Mouse (Mus musculus) gastrocnemius, adult 18-20 months (tissue): ENCODE measurements around the gene Dnaaf1. TPM values are rescaled to one million over a fixed set of nuclear protein-coding genes. Genes with fewer than 3 reads are reported as not detected.

Source experiments
- DNase-seq: peaks from one replicate; pipeline ENCODE4 v3.0.0; 2021; ENCODE audit warnings: low spot score
- total RNA-seq, 2 experiments: library from RNA; stranded (reverse); gene quantifications; 2 replicates each; pipeline ENCODE4 v1.2.3; 2021

The Dnaaf1 gene
- total RNA-seq, 2 experiments from 2014 or later: not detected

- peak; percentile 57 for DNase-seq
Measured at GRCm38 (mm10) chr8:119620848-119621465, 45.9 kb downstream of the Dnaaf1 start.

GRCm38 (mm10) chr8:119622555-119622954 lies 47.5 kb downstream of the Dnaaf1 start:
- no peak for DNase-seq

GRCm38 (mm10) chr8:119623061-119623460 lies 48.0 kb downstream of the Dnaaf1 start:
- DNase-seq: peak; percentile 67

GRCm38 (mm10) chr8:119623744-119624143 lies 48.7 kb downstream of the Dnaaf1 start:
- DNase-seq: peak; percentile 50

- peak; percentile 68 for DNase-seq
Measured at GRCm38 (mm10) chr8:119624916-119625315, 49.9 kb downstream of the Dnaaf1 start.

GRCm38 (mm10) chr8:119625788-119626187 lies 50.8 kb downstream of the Dnaaf1 start:
- no peak for DNase-seq

- DNase-seq: no peak
Measured at GRCm38 (mm10) chr8:119627199-119627598, 52.2 kb downstream of the Dnaaf1 start.

- DNase-seq: no peak
Measured at GRCm38 (mm10) chr8:119627613-119628359, 52.8 kb downstream of the Dnaaf1 start.

GRCm38 (mm10) chr8:119630841-119631240 lies 55.8 kb downstream of the Dnaaf1 start:
- no peak for DNase-seq

- DNase-seq: no peak
Measured at GRCm38 (mm10) chr8:119632246-119632645, 57.2 kb downstream of the Dnaaf1 start.

- DNase-seq: no peak
Measured at GRCm38 (mm10) chr8:119632909-119633308, 57.9 kb downstream of the Dnaaf1 start.

GRCm38 (mm10) chr8:119634616-119635336 lies 59.7 kb downstream of the Dnaaf1 start:
- no peak for DNase-seq

- no peak for DNase-seq
Measured at GRCm38 (mm10) chr8:119635378-119635777, 60.3 kb downstream of the Dnaaf1 start, which contains the start of gene Kcng4. Gene Kcng4 (minus strand): TSS chr8:119635680.

- no peak for DNase-seq
Measured at GRCm38 (mm10) chr8:119635958-119636357, 60.9 kb downstream of the Dnaaf1 start.

GRCm38 (mm10) chr8:119636766-119637165 lies 61.7 kb downstream of the Dnaaf1 start:
- DNase-seq: no peak

GRCm38 (mm10) chr8:119637381-119637780 lies 62.3 kb downstream of the Dnaaf1 start:
- no peak for DNase-seq

- DNase-seq: no peak
Measured at GRCm38 (mm10) chr8:119638261-119638660, 63.2 kb downstream of the Dnaaf1 start.

- no peak for DNase-seq
Measured at GRCm38 (mm10) chr8:119639798-119640197, 64.8 kb downstream of the Dnaaf1 start.

GRCm38 (mm10) chr8:119641058-119641457 lies 66.0 kb downstream of the Dnaaf1 start:
- no peak for DNase-seq

GRCm38 (mm10) chr8:119642960-119643359 lies 67.9 kb downstream of the Dnaaf1 start:
- no peak for DNase-seq

- DNase-seq: no peak
Measured at GRCm38 (mm10) chr8:119644429-119644960, 69.5 kb downstream of the Dnaaf1 start.
